Comparison of ENCODE assay signal across 23 mouse cellular contexts in genomic region chr10:39339189-39339968, GRCm38 (mm10). TPM values are rescaled to one million over a fixed set of nuclear protein-coding genes. Genes with fewer than 3 reads are reported as not detected.
DNase-seq lines count a peak whose midpoint lies in the region; ATAC-seq and TF ChIP-seq lines count a peak whose summit lies in the region.
"Had no signal": no experiment of that assay in that cellular context is flagged by ENCODE, and none has a peak within 500 bp of the region (broad histone marks: within the 10 kb centered on the region; RNA-seq: fewer than 3 reads in every experiment).

No protein-coding gene starts in this region.

- peak; percentile 8; the same call in 1 of the 2 replicates for ATAC-seq in G1E (ENCODE audit: extremely low read depth, insufficient number of reproducible peaks, low FRiP score, poor library complexity, severe bottlenecking)
- ATAC-seq in hindbrain, embryonic 11.5 days (ENCODE audit: low FRiP score): no peak
- no peak for ATAC-seq in forebrain, embryonic 15.5 days (replicated peaks)
- ATAC-seq: forebrain, embryonic 16.5 days; intestine, embryonic 15.5 days; liver, postnatal 0 days; midbrain, embryonic 16.5 days had no signal

- peak overlapping the region; percentile 84 for H3K27ac ChIP-seq in thymus, adult 2 months (ENCODE audit: control insufficient read depth, insufficient read depth, low read length)
- no peak overlapping the region for H3K27ac ChIP-seq in hindbrain, embryonic 11.5 days (ENCODE audit: low read depth, low read length)
- no peak overlapping the region for H3K27ac ChIP-seq in forebrain, embryonic 15.5 days (replicated peaks)
- H3K27ac ChIP-seq: embryonic facial prominence, embryonic 12.5 days; hindbrain, embryonic 12.5 days; intestine, embryonic 15.5 days; limb, embryonic 10.5 days; stomach, embryonic 15.5 days had no signal

- H3K9ac ChIP-seq in hindbrain, embryonic 11.5 days (ENCODE audit: low read depth, low read length): no peak overlapping the region
- no peak overlapping the region for H3K9ac ChIP-seq in forebrain, embryonic 15.5 days (replicated peaks)
- H3K9ac ChIP-seq: embryonic facial prominence, embryonic 12.5 days; hindbrain, embryonic 12.5 days; intestine, embryonic 15.5 days; liver, postnatal 0 days; stomach, embryonic 15.5 days had no signal

- H3K4me2 ChIP-seq in hindbrain, embryonic 11.5 days (replicated peaks; ENCODE audit: low read depth, low read length): no peak overlapping the region
- H3K4me2 ChIP-seq in forebrain, embryonic 15.5 days (replicated peaks): no peak overlapping the region
- H3K4me2 ChIP-seq: embryonic facial prominence, embryonic 12.5 days; heart, embryonic 11.5 days; hindbrain, embryonic 12.5 days; intestine, embryonic 15.5 days; stomach, embryonic 15.5 days had no signal

- no peaks in the 10 kb centered on the region for H3K27me3 ChIP-seq in thymus, adult 2 months (ENCODE audit: control insufficient read depth, insufficient read depth, low read length)
- H3K27me3 ChIP-seq in G1E (ENCODE audit: insufficient read depth, low read length): no peaks in the 10 kb centered on the region
- no peaks in the 10 kb centered on the region for H3K27me3 ChIP-seq in hindbrain, embryonic 11.5 days (ENCODE audit: control insufficient read depth, insufficient read depth, low read length)
- no peaks in the 10 kb centered on the region for H3K27me3 ChIP-seq in forebrain, embryonic 15.5 days
- H3K27me3 ChIP-seq: embryonic facial prominence, embryonic 12.5 days; hindbrain, embryonic 12.5 days; intestine, embryonic 15.5 days; stomach, embryonic 15.5 days had no signal

- DNase-seq in thymus, adult 2 months: peak; percentile 11
- no peak for DNase-seq in thymus, postnatal 10 days (ENCODE audit: low spot score in 2 of 2)
- DNase-seq in G1E (ENCODE audit: low spot score): no peak
- DNase-seq in naive thymus-derived CD4-positive, alpha-beta T cell, adult 2 months (ENCODE audit: low read depth): peak; percentile 26
- DNase-seq in frontal cortex, postnatal 10 days (ENCODE audit: low spot score in 2 of 2): no peak
- no peak for DNase-seq in hindbrain, embryonic 11.5 days (ENCODE audit: low spot score)
- DNase-seq: adrenal gland, adult 8-10 months; cerebellum, adult 9-11 months; gastrocnemius, postnatal 36 days; heart, postnatal 10 days; kidney, adult 9 months; kidney, postnatal 25 days; liver, postnatal 0 days; lung, postnatal 10 days had no signal

- no peaks in the 10 kb centered on the region for H3K9me3 ChIP-seq in G1E (replicated peaks)
- no peaks in the 10 kb centered on the region for H3K9me3 ChIP-seq in hindbrain, embryonic 11.5 days (ENCODE audit: control insufficient read depth, low read length)
- H3K9me3 ChIP-seq in forebrain, embryonic 15.5 days: no peaks in the 10 kb centered on the region
- H3K9me3 ChIP-seq: embryonic facial prominence, embryonic 12.5 days; hindbrain, embryonic 12.5 days; intestine, embryonic 15.5 days; limb, embryonic 10.5 days; stomach, embryonic 15.5 days had no signal

- no peak for TF ChIP-seq CTCF in thymus, adult 2 months (IDR thresholded peaks at IDR 0.05; ENCODE audit: borderline replicate concordance, control insufficient read depth, extremely low read depth, insufficient read depth, low read length, poor library complexity)
- TF ChIP-seq CTCF in G1E (IDR thresholded peaks at IDR 0.05; ENCODE audit: low read depth, low read length): no peak

- peaks cover 10% of the 10 kb centered on the region for H3K4me1 ChIP-seq in thymus, adult 2 months (replicated peaks; ENCODE audit: control insufficient read depth, insufficient read depth, low read length)
- peaks cover 14% of the 10 kb centered on the region for H3K4me1 ChIP-seq in G1E (ENCODE audit: insufficient read depth, low read depth, low read length)
- H3K4me1 ChIP-seq in hindbrain, embryonic 11.5 days (replicated peaks; ENCODE audit: control insufficient read depth, insufficient read depth, low read length): no peaks in the 10 kb centered on the region
- H3K4me1 ChIP-seq in forebrain, embryonic 15.5 days: peaks cover 3% of the 10 kb centered on the region
- H3K4me1 ChIP-seq: embryonic facial prominence, embryonic 12.5 days; hindbrain, embryonic 12.5 days; intestine, embryonic 15.5 days; limb, embryonic 10.5 days; stomach, embryonic 15.5 days had no signal

- 21% methylated on average over 2 of the region's 2 CpGs for WGBS in thymus, adult 2 months
- WGBS in hindbrain, embryonic 11.5 days: 75% methylated on average over 2 of the region's 2 CpGs
- WGBS in forebrain, embryonic 15.5 days: 90% methylated on average over 2 of the region's 2 CpGs

- no peak for TF ChIP-seq POLR2A in thymus, adult 2 months (IDR thresholded peaks at IDR 0.05; ENCODE audit: control insufficient read depth, extremely low read depth, insufficient read depth, low read length, poor library complexity)

- no peaks in the 10 kb centered on the region for H3K36me3 ChIP-seq in thymus, adult 2 months (ENCODE audit: control insufficient read depth, insufficient read depth, low read length)
- H3K36me3 ChIP-seq in G1E (replicated peaks): no peaks in the 10 kb centered on the region
- H3K36me3 ChIP-seq in hindbrain, embryonic 11.5 days (ENCODE audit: control insufficient read depth, insufficient read depth, low read length): no peaks in the 10 kb centered on the region
- H3K36me3 ChIP-seq in forebrain, embryonic 15.5 days: no peaks in the 10 kb centered on the region
- H3K36me3 ChIP-seq: embryonic facial prominence, embryonic 12.5 days; hindbrain, embryonic 12.5 days; intestine, embryonic 15.5 days; limb, embryonic 10.5 days; stomach, embryonic 15.5 days had no signal

- no peak overlapping the region for H3K4me3 ChIP-seq in thymus, adult 2 months (ENCODE audit: control insufficient read depth, insufficient read depth, low read length)
- H3K4me3 ChIP-seq in G1E (ENCODE audit: low read depth, low read length): no peak overlapping the region
- H3K4me3 ChIP-seq in hindbrain, embryonic 11.5 days (ENCODE audit: low read depth, low read length): no peak overlapping the region
- no peak overlapping the region for H3K4me3 ChIP-seq in forebrain, embryonic 15.5 days
- H3K4me3 ChIP-seq: embryonic facial prominence, embryonic 12.5 days; hindbrain, embryonic 12.5 days; intestine, embryonic 15.5 days; limb, embryonic 10.5 days; stomach, embryonic 15.5 days had no signal

RNA-seq across cellular contexts. Expression of gene Fyn, which starts 29.3 kb away (rescaled TPM):
- polyA plus RNA-seq in thymus, adult 2 months (2012; rRNA removed): 74.6 and 76.1 TPM in 2 replicates
- total RNA-seq in G1E (2014; fragmentation: Nextera tagmentation) (91.4 and 101 TPM in 2 replicates), G1E (2017) (125 and 127 TPM in 2 replicates)
- polyA plus RNA-seq in G1E (2012): 88.6 and 89.7 TPM in 2 replicates
- 51.1 and 53.2 TPM in 2 replicates for polyA plus RNA-seq in hindbrain, embryonic 11.5 days (2014; fragmentation: Nextera tagmentation; extraction: Ambion mirVana)
- polyA plus RNA-seq in forebrain, embryonic 15.5 days (2015; fragmentation: Nextera tagmentation; extraction: Ambion mirVana): 75.6 and 79.3 TPM in 2 replicates

Comparison
In these comparisons a context has a peak if more than half of its experiments do, and no peak if none do; other contexts are left out.
1. DNase-seq: peak in thymus, adult 2 months (single experiment) and naive thymus-derived CD4-positive, alpha-beta T cell, adult 2 months (single experiment); none in thymus, postnatal 10 days (0 of 2), G1E (single experiment), frontal cortex, postnatal 10 days (0 of 2) and hindbrain, embryonic 11.5 days (single experiment).